Mouse (Mus musculus): ENCODE data around the gene Birc6. TPM values are rescaled to one million over a fixed set of nuclear protein-coding genes. Genes with fewer than 3 reads are reported as not detected.

Gene Birc6
- polyA plus RNA-seq (2016; fragmentation: Nextera tagmentation; extraction: Ambion mirVana), result 108 and 112 TPM in 2 replicates

- ATAC-seq (ENCODE audit: low FRiP score, low read depth), result peak; percentile 98
- under 1% methylated on average over 71 of the region's 71 CpGs for WGBS
- Histone ChIP-seq H3K9ac (replicated peaks) (peak within 1 kb of the TSS; percentile 98), H3K36me3 (no peaks in the 10 kb centered on the region), H3K4me2 (replicated peaks) (peak within 1 kb of the TSS; percentile 88), H3K27me3 (no peaks in the 10 kb centered on the region), H3K4me3 (peak within 1 kb of the TSS; percentile 97), H3K9me3 (no peaks in the 10 kb centered on the region), H3K4me1 (peaks cover 20% of the 10 kb centered on the region), H3K27ac (replicated peaks) (peak within 1 kb of the TSS; percentile 99)
These were observed at the start of gene Birc6 for GRCm38 (mm10) chr17:74527729-74528607. TSS of gene Birc6 (plus strand) at chr17:74528295.

- no peaks in the 10 kb centered on the region for H3K36me3 ChIP-seq
- 82% methylated on average over 14 of the region's 14 CpGs for whole genome bisulfite sequencing
- H3K9me3 ChIP-seq, result no peaks in the 10 kb centered on the region
- no peak overlapping the region for H3K9ac ChIP-seq (replicated peaks)
- no peak overlapping the region for H3K4me2 ChIP-seq (replicated peaks)
- no peak overlapping the region for H3K4me3 ChIP-seq
- ATAC-seq (ENCODE audit: low FRiP score, low read depth), result no peak
- no peaks in the 10 kb centered on the region for H3K4me1 ChIP-seq
- H3K27ac ChIP-seq (replicated peaks), result no peak overlapping the region
- no peaks in the 10 kb centered on the region for H3K27me3 ChIP-seq
These were observed 47.6 kb upstream of the Birc6 start for GRCm38 (mm10) chr17:74480361-74481069.

GRCm38 (mm10) chr17:74489024-74489900 is 38.8 kb upstream of the Birc6 start, which contains the start of gene Yipf4:
TSS of gene Yipf4 (plus strand) at chr17:74489493.
- Histone ChIP-seq H3K36me3 (peaks cover 14% of the 10 kb centered on the region), H3K4me2 (replicated peaks) (peak within 1 kb of the TSS; percentile 73), H3K27ac (replicated peaks) (peak within 1 kb of the TSS; percentile 64), H3K9ac (replicated peaks) (peak within 1 kb of the TSS; percentile 91), H3K4me1 (peaks cover 6% of the 10 kb centered on the region), H3K27me3 (no peaks in the 10 kb centered on the region), H3K4me3 (peak within 1 kb of the TSS; percentile 100), H3K9me3 (no peaks in the 10 kb centered on the region)
- 4% methylated on average over 57 of the region's 58 CpGs for WGBS
- ATAC-seq (ENCODE audit: low FRiP score, low read depth), result peak; percentile 100

GRCm38 (mm10) chr17:74489901-74490220 is 38.2 kb upstream of the Birc6 start:
- H3K4me3 ChIP-seq, result peak overlapping the region; percentile 100
- H3K36me3 ChIP-seq, result peaks cover 20% of the 10 kb centered on the region
- peaks cover 6% of the 10 kb centered on the region for H3K4me1 ChIP-seq
- no peaks in the 10 kb centered on the region for H3K9me3 ChIP-seq
- peak overlapping the region; percentile 64 for H3K27ac ChIP-seq (replicated peaks)
- peak overlapping the region; percentile 91 for H3K9ac ChIP-seq (replicated peaks)
- H3K27me3 ChIP-seq, result no peaks in the 10 kb centered on the region
- 0% methylated on average over 12 of the region's 12 CpGs for WGBS
- peak overlapping the region; percentile 73 for H3K4me2 ChIP-seq (replicated peaks)
- no peak for ATAC-seq (ENCODE audit: low FRiP score, low read depth)

GRCm38 (mm10) chr17:74491565-74491964 is 36.5 kb upstream of the Birc6 start:
- no peak overlapping the region for H3K9ac ChIP-seq (replicated peaks)
- H3K4me1 ChIP-seq, result peaks cover 6% of the 10 kb centered on the region
- H3K36me3 ChIP-seq, result peaks cover 27% of the 10 kb centered on the region
- H3K9me3 ChIP-seq, result no peaks in the 10 kb centered on the region
- H3K27me3 ChIP-seq, result no peaks in the 10 kb centered on the region
- no peak overlapping the region for H3K4me2 ChIP-seq (replicated peaks)
- no peak for ATAC-seq (ENCODE audit: low FRiP score, low read depth)
- no peak overlapping the region for H3K4me3 ChIP-seq
- 91% methylated on average over 3 of the region's 3 CpGs for WGBS
- H3K27ac ChIP-seq (replicated peaks), result no peak overlapping the region

GRCm38 (mm10) chr17:74500204-74500603 is 27.9 kb upstream of the Birc6 start:
- ATAC-seq (ENCODE audit: low FRiP score, low read depth), result no peak
- peaks cover 37% of the 10 kb centered on the region for H3K36me3 ChIP-seq
- 92% methylated on average over 4 of the region's 4 CpGs for WGBS

GRCm38 (mm10) chr17:74501085-74501484 is 27.0 kb upstream of the Birc6 start:
- H3K4me2 ChIP-seq (replicated peaks), result no peak overlapping the region
- H3K4me1 ChIP-seq, result no peaks in the 10 kb centered on the region
- ATAC-seq (ENCODE audit: low FRiP score, low read depth), result no peak
- no peak overlapping the region for H3K9ac ChIP-seq (replicated peaks)
- H3K27ac ChIP-seq (replicated peaks), result no peak overlapping the region
- no peak overlapping the region for H3K4me3 ChIP-seq
- no peaks in the 10 kb centered on the region for H3K9me3 ChIP-seq
- peaks cover 33% of the 10 kb centered on the region for H3K36me3 ChIP-seq
- H3K27me3 ChIP-seq, result no peaks in the 10 kb centered on the region

More at GRCm38 (mm10) chr17:74500204-74500603, 27.9 kb upstream of the Birc6 start:
- H3K4me3 ChIP-seq, result no peak overlapping the region
- H3K9me3 ChIP-seq, result no peaks in the 10 kb centered on the region
- H3K9ac ChIP-seq (replicated peaks), result no peak overlapping the region
- no peaks in the 10 kb centered on the region for H3K4me1 ChIP-seq
- no peak overlapping the region for H3K4me2 ChIP-seq (replicated peaks)
- H3K27me3 ChIP-seq, result no peaks in the 10 kb centered on the region
- no peak overlapping the region for H3K27ac ChIP-seq (replicated peaks)

- Histone ChIP-seq H3K4me2 (replicated peaks) (no peak overlapping the region), H3K27ac (replicated peaks) (no peak overlapping the region), H3K9me3 (no peaks in the 10 kb centered on the region), H3K9ac (replicated peaks) (no peak overlapping the region), H3K4me1 (no peaks in the 10 kb centered on the region), H3K4me3 (no peak overlapping the region), H3K27me3 (no peaks in the 10 kb centered on the region), H3K36me3 (no peaks in the 10 kb centered on the region)
- no peak for ATAC-seq (ENCODE audit: low FRiP score, low read depth)
- WGBS, result 89% methylated on average over 2 of the region's 2 CpGs
These were observed 20.2 kb upstream of the Birc6 start for GRCm38 (mm10) chr17:74507934-74508333.

GRCm38 (mm10) chr17:74508600-74508999 is 19.5 kb upstream of the Birc6 start:
- H3K9me3 ChIP-seq, result no peaks in the 10 kb centered on the region
- H3K27ac ChIP-seq (replicated peaks), result no peak overlapping the region
- no peak for ATAC-seq (ENCODE audit: low FRiP score, low read depth)
- no peak overlapping the region for H3K4me2 ChIP-seq (replicated peaks)
- H3K4me1 ChIP-seq, result no peaks in the 10 kb centered on the region
- H3K9ac ChIP-seq (replicated peaks), result no peak overlapping the region
- WGBS, result 96% methylated on average over 3 of the region's 3 CpGs
- no peaks in the 10 kb centered on the region for H3K36me3 ChIP-seq
- H3K4me3 ChIP-seq, result no peak overlapping the region
- H3K27me3 ChIP-seq, result no peaks in the 10 kb centered on the region

- Histone ChIP-seq H3K36me3 (no peaks in the 10 kb centered on the region), H3K4me3 (no peak overlapping the region), H3K4me2 (replicated peaks) (no peak overlapping the region), H3K9ac (replicated peaks) (no peak overlapping the region), H3K4me1 (no peaks in the 10 kb centered on the region), H3K27me3 (no peaks in the 10 kb centered on the region), H3K27ac (replicated peaks) (no peak overlapping the region), H3K9me3 (no peaks in the 10 kb centered on the region)
- WGBS, result 81% methylated on average over 2 of the region's 2 CpGs
- no peak for ATAC-seq (ENCODE audit: low FRiP score, low read depth)
These were observed 15.8 kb upstream of the Birc6 start for GRCm38 (mm10) chr17:74512308-74512707.

GRCm38 (mm10) chr17:74522797-74523723 is 5.0 kb upstream of the Birc6 start:
- Histone ChIP-seq H3K4me3 (no peak overlapping the region), H3K27ac (replicated peaks) (no peak overlapping the region), H3K36me3 (no peaks in the 10 kb centered on the region), H3K9ac (replicated peaks) (no peak overlapping the region), H3K4me1 (peaks cover 6% of the 10 kb centered on the region), H3K27me3 (no peaks in the 10 kb centered on the region), H3K9me3 (no peaks in the 10 kb centered on the region), H3K4me2 (replicated peaks) (no peak overlapping the region)
- whole genome bisulfite sequencing, result 84% methylated on average over 8 of the region's 8 CpGs
- ATAC-seq (ENCODE audit: low FRiP score, low read depth), result no peak

All from midbrain, embryonic 12.5 days (tissue).